Mouse (Mus musculus): Measurements from ENCODE around the gene Rcc1. TPM values are rescaled to one million over a fixed set of nuclear protein-coding genes. Genes with fewer than 3 reads are reported as not detected.

Rcc1 gene
- total and polyA plus RNA-seq, 3 experiments = 93.6 to 149 (median 148) TPM

DNA sequence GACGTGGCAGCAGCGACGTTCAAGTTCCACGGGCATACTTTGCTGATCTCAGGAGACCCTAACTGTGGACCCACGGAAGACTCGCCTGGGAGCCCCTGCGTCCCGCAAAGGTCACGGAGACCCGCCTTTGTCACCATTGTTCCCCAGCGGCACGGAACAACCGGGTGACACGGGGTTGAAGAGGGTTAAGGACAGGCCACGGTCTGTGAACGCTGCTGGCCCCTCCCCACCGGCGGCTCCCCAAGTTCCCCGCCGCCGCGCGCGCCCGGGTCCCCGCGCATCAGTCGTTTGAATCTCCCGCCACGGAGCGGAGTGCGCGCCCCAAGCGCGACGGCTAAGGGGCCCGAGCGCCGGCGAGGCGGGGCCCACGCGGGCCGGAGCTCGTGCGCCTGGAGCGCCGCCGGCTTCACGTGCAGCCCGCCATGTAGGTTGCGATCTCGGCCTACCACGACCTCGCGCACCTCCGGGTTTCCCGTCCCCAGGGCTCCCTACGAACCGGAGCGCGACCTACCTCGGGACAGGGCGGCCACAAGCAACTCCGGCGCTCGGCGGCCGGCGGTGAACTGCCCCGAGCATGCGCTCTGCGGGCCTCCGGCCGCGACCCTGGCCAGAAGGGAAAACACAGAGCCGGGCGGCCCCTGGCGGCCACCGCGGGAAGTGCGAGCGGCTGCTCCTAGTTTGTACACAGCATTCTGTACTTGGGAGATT lies 8.1 kb downstream of the Rcc1 start (continued):
- TF ChIP-seq BHLHE40 (IDR thresholded peaks at IDR 0.05; ENCODE audit: low read depth, low read length) = peak; percentile 68
- TF ChIP-seq MEF2A (IDR thresholded peaks at IDR 0.05; ENCODE audit: borderline replicate concordance, low read depth, low read length) = peak; percentile 72; the same call in 1 of the 2 replicates
- peak; percentile 47 for TF ChIP-seq ELF1 (IDR thresholded peaks at IDR 0.05; ENCODE audit: low read depth, low read length)
- peak; percentile 81 for TF ChIP-seq POLR2AphosphoS2 (IDR thresholded peaks at IDR 0.05; ENCODE audit: low read depth, low read length)
- TF ChIP-seq SMC3 (IDR thresholded peaks at IDR 0.05; ENCODE audit: low read depth, low read length) = peak; percentile 77
- peak; percentile 66 for TF ChIP-seq HCFC1 (IDR thresholded peaks at IDR 0.05; ENCODE audit: low read depth, low read length)
- TF ChIP-seq JUND (conservative IDR thresholded peaks at IDR 0.05; ENCODE audit: low read depth, low read length) = no peak
- TF ChIP-seq MAX (IDR thresholded peaks at IDR 0.05; ENCODE audit: low read length) = peak; percentile 78; the same call in 1 of the 2 replicates
- TF ChIP-seq RAD21 (IDR thresholded peaks at IDR 0.05; ENCODE audit: low read depth, low read length) = peak; percentile 92
- TF ChIP-seq ETS1 (conservative IDR thresholded peaks at IDR 0.05; ENCODE audit: low read depth, low read length) = no peak
- no peak for TF ChIP-seq ZKSCAN1 (IDR thresholded peaks at IDR 0.05; ENCODE audit: borderline replicate concordance, low read depth, low read length)
- peak; percentile 46 for TF ChIP-seq ZNF384 (IDR thresholded peaks at IDR 0.05; ENCODE audit: low read depth, low read length)
- TF ChIP-seq USF1 (IDR thresholded peaks at IDR 0.05; ENCODE audit: low read depth, low read length) = no peak
- 0 out of 2 replicates have a peak, but pooled peaks have one; percentile 39 for TF ChIP-seq KAT2A (IDR thresholded peaks at IDR 0.05; ENCODE audit: insufficient replicate concordance, low read length)
- no peak for TF ChIP-seq GABPA (IDR thresholded peaks at IDR 0.05; ENCODE audit: insufficient replicate concordance, low read depth, low read length)
- TF ChIP-seq MXI1 (IDR thresholded peaks at IDR 0.05; ENCODE audit: low read depth, low read length) = no peak; the same call in none of the 2 replicates
- TF ChIP-seq SIN3A (IDR thresholded peaks at IDR 0.05; ENCODE audit: low read length) = peak; percentile 77
- peak; percentile 43; the same call in 1 of the 2 replicates for TF ChIP-seq IRF4 (IDR thresholded peaks at IDR 0.05; ENCODE audit: low read depth, low read length)

GRCm38 (mm10) chr4:132344403-132345134 lies 8.8 kb downstream of the Rcc1 start:
- H3K27me3 ChIP-seq (replicated peaks) = no peaks in the 10 kb centered on the region
- peak overlapping the region; percentile 91 to 95 (median 93) for H3K4me3 ChIP-seq (replicated peaks in 1 of 3; ENCODE audit: low read depth in 2 of 3, low read length in 2 of 3, poor library complexity in 1 of 3)
- H3K4me2 ChIP-seq (ENCODE audit: insufficient read depth, low read depth, poor library complexity, severe bottlenecking) = peak overlapping the region; percentile 95
- peak overlapping the region; percentile 54; the same call in 1 of the 2 replicates for H3K27ac ChIP-seq (ENCODE audit: insufficient read depth, low read depth)
- peaks cover 2 to 34% of the 10 kb centered on the region in 2 experiments for H3K36me3 ChIP-seq (replicated peaks in 1 of 2; ENCODE audit: control insufficient read depth in 1 of 2, insufficient read depth in 1 of 2, low read length in 1 of 2)
- in situ Hi-C loops (cut with MboI; ENCODE audit: low pct_ligation_motif_present, low pct_unique_long_range_greater_than_20kb, low sequenced_read_pairs) (no loop called here), dilution Hi-C loops (cut with MboI; ENCODE audit: extremely low pct_ligation_motif_present, extremely low pct_unique_long_range_greater_than_20kb, low sequenced_read_pairs) (no loop called here)
- H3K9me3 ChIP-seq (replicated peaks; ENCODE audit: low read length) = no peaks in the 10 kb centered on the region
- H3K4me1 ChIP-seq (ENCODE audit: control insufficient read depth in 1 of 2, insufficient read depth in 2 of 2) = peaks cover 16 to 51% of the 10 kb centered on the region in 2 experiments
- DNase-seq (ENCODE audit: extremely low read depth) = no peak
- peak overlapping the region; percentile 83 for H3K9ac ChIP-seq (ENCODE audit: insufficient read depth, low read depth)
- TF ChIP-seq MAX (IDR thresholded peaks at IDR 0.05; ENCODE audit: low read length) = peak; percentile 82
- TF ChIP-seq MXI1 (IDR thresholded peaks at IDR 0.05; ENCODE audit: low read depth, low read length) = peak; percentile 86; the same call in 1 of the 2 replicates
- TF ChIP-seq CTCF (conservative IDR thresholded peaks at IDR 0.05 in 1 of 2, IDR thresholded peaks at IDR 0.05 in 1 of 2; ENCODE audit: low read depth in 2 of 2, low read length in 2 of 2) = no peak
- no peak for TF ChIP-seq UBTF (IDR thresholded peaks at IDR 0.05; ENCODE audit: low read depth, low read length)
- TF ChIP-seq GABPA (IDR thresholded peaks at IDR 0.05; ENCODE audit: insufficient replicate concordance, low read depth, low read length) = no peak
- TF ChIP-seq KAT2A (IDR thresholded peaks at IDR 0.05; ENCODE audit: insufficient replicate concordance, low read length) = no peak
- no peak for TF ChIP-seq MAZ (IDR thresholded peaks at IDR 0.05; ENCODE audit: low read depth, low read length)
- no peak for TF ChIP-seq SMC3 (IDR thresholded peaks at IDR 0.05; ENCODE audit: low read depth, low read length)
- TF ChIP-seq E2F4 (IDR thresholded peaks at IDR 0.05; ENCODE audit: insufficient replicate concordance, low read depth, low read length) = no peak
- TF ChIP-seq ZNF384 (IDR thresholded peaks at IDR 0.05; ENCODE audit: low read depth, low read length) = no peak
- TF ChIP-seq IRF4 (IDR thresholded peaks at IDR 0.05; ENCODE audit: low read depth, low read length) = no peak
- TF ChIP-seq NRF1 (IDR thresholded peaks at IDR 0.05; ENCODE audit: low read depth, low read length) = peak; percentile 47
- peak; percentile 63 for TF ChIP-seq ELF1 (IDR thresholded peaks at IDR 0.05; ENCODE audit: low read depth, low read length)
- no peak for TF ChIP-seq NELFE (IDR thresholded peaks at IDR 0.05; ENCODE audit: low read depth, low read length)
- no peak for TF ChIP-seq ZKSCAN1 (IDR thresholded peaks at IDR 0.05; ENCODE audit: borderline replicate concordance, low read depth, low read length)
- peak; percentile 76 for TF ChIP-seq SIN3A (IDR thresholded peaks at IDR 0.05; ENCODE audit: low read length)
- TF ChIP-seq USF1 (IDR thresholded peaks at IDR 0.05; ENCODE audit: low read depth, low read length) = no peak
- no peak for TF ChIP-seq BHLHE40 (IDR thresholded peaks at IDR 0.05; ENCODE audit: low read depth, low read length)
- no peak for TF ChIP-seq JUN (IDR thresholded peaks at IDR 0.05; ENCODE audit: insufficient read depth, low read depth, low read length)
- TF ChIP-seq MYC (IDR thresholded peaks at IDR 0.05; ENCODE audit: low read depth, low read length) = peak; percentile 94
- peaks cover 57% of the 10 kb centered on the region for H3K79me2 ChIP-seq (replicated peaks; ENCODE audit: control insufficient read depth, extremely low read depth, insufficient read depth, poor library complexity, severe bottlenecking)

All from CH12.LX (cell line).